Comparison of ENCODE assay signal across 7 mouse cellular contexts in genomic region chr3:135826684-135827249, GRCm38 (mm10). TPM values are rescaled to one million over a fixed set of nuclear protein-coding genes. Genes with fewer than 3 reads are reported as not detected.
A peak's percentile ranks its signal among the peaks of the same experiment; 100 is the strongest.
DNase-seq lines count a peak whose midpoint lies in the region; ATAC-seq and TF ChIP-seq lines count a peak whose summit lies in the region.

No protein-coding gene starts in this region.

- no peak for TF ChIP-seq RAD21 in CH12.LX (IDR thresholded peaks at IDR 0.05; ENCODE audit: low read depth, low read length)

- WGBS in hindbrain, embryonic 11.5 days = 22% methylated on average over 12 of the region's 12 CpGs

- H3K9me3 ChIP-seq in CH12.LX (replicated peaks; ENCODE audit: low read length) = no peaks in the 10 kb centered on the region
- H3K9me3 ChIP-seq in hindbrain, embryonic 11.5 days (ENCODE audit: control insufficient read depth, low read length) = no peaks in the 10 kb centered on the region

- no peak for TF ChIP-seq POLR2A in CH12.LX (IDR thresholded peaks at IDR 0.05; ENCODE audit: low read depth, low read length)

- peaks cover 2 to 4% of the 10 kb centered on the region in 2 experiments; a peak in 1 of 4 replicates for H3K4me1 ChIP-seq in CH12.LX (ENCODE audit: control insufficient read depth in 1 of 2, insufficient read depth in 2 of 2)
- 0 out of 2 replicates have a peak, but pooled peaks cover 3% of the 10 kb centered on the region for H3K4me1 ChIP-seq in hindbrain, embryonic 11.5 days (replicated peaks; ENCODE audit: control insufficient read depth, insufficient read depth, low read length)

- ATAC-seq in hindbrain, embryonic 11.5 days (ENCODE audit: low FRiP score) = no peak

- H3K36me3 ChIP-seq in C2C12 (ENCODE audit: control insufficient read depth, insufficient read depth) (no peaks in the 10 kb centered on the region), CH12.LX (replicated peaks in 1 of 2; ENCODE audit: control insufficient read depth in 1 of 2, insufficient read depth in 1 of 2, low read length in 1 of 2) (no peaks in the 10 kb centered on the region)
- H3K36me3 ChIP-seq in hindbrain, embryonic 11.5 days (ENCODE audit: control insufficient read depth, insufficient read depth, low read length) = no peaks in the 10 kb centered on the region

- TF ChIP-seq CTCF in C2C12 (IDR thresholded peaks at IDR 0.05; ENCODE audit: control insufficient read depth, insufficient read depth, insufficient read length) = no peak
- no peak for TF ChIP-seq CTCF in CH12.LX (conservative IDR thresholded peaks at IDR 0.05 in 1 of 2, IDR thresholded peaks at IDR 0.05 in 1 of 2; ENCODE audit: low read depth in 2 of 2, low read length in 2 of 2)

- peak overlapping the region; percentile 92; the same call in 1 of the 2 replicates for H3K4me2 ChIP-seq in CH12.LX (ENCODE audit: insufficient read depth, low read depth, poor library complexity, severe bottlenecking)
- H3K4me2 ChIP-seq in hindbrain, embryonic 11.5 days (replicated peaks; ENCODE audit: low read depth, low read length) = peak overlapping the region; percentile 91

- H3K4me3 ChIP-seq in C2C12 (ENCODE audit: insufficient read depth, poor library complexity, severe bottlenecking) (peak overlapping the region; percentile 24), CH12.LX (replicated peaks in 1 of 3; ENCODE audit: low read depth in 2 of 3, low read length in 2 of 3, poor library complexity in 1 of 3) (peak overlapping the region in 2 of 3 experiments; percentile 28 to 49)
- H3K4me3 ChIP-seq in hindbrain, embryonic 11.5 days (ENCODE audit: low read depth, low read length) = peak overlapping the region; percentile 53

- DNase-seq in CH12.LX (ENCODE audit: extremely low read depth) = no peak
- peak; percentile 8 for DNase-seq in hindbrain, embryonic 11.5 days (ENCODE audit: low spot score)
- DNase-seq in lung, postnatal 25 days (ENCODE audit: low spot score) = peak; percentile 30
- DNase-seq in ovary, postnatal 36 days (ENCODE audit: low spot score) = no peak
- DNase-seq in frontal cortex, postnatal 36 days (ENCODE audit: low spot score in 2 of 2) = no peak
- DNase-seq in thymus, postnatal 25 days = no peak

- no peak for TF ChIP-seq EP300 in CH12.LX (IDR thresholded peaks at IDR 0.05; ENCODE audit: low read length)

- in situ Hi-C loops in CH12.LX (cut with MboI; ENCODE audit: low pct_ligation_motif_present, low pct_unique_long_range_greater_than_20kb, low sequenced_read_pairs) = no loop called here

- H3K79me2 ChIP-seq in C2C12 (ENCODE audit: control insufficient read depth, insufficient read depth) (no peaks in the 10 kb centered on the region), CH12.LX (replicated peaks; ENCODE audit: control insufficient read depth, extremely low read depth, insufficient read depth, poor library complexity, severe bottlenecking) (no peaks in the 10 kb centered on the region)

- no peak overlapping the region for H3K9ac ChIP-seq in CH12.LX (ENCODE audit: insufficient read depth, low read depth)
- peak overlapping the region; percentile 72 for H3K9ac ChIP-seq in hindbrain, embryonic 11.5 days (ENCODE audit: low read depth, low read length)

- peak overlapping the region; percentile 72 for H3ac ChIP-seq in C2C12 (ENCODE audit: control insufficient read depth, insufficient read length, low read depth)

- no peaks in the 10 kb centered on the region for H3K79me3 ChIP-seq in C2C12 (ENCODE audit: low read depth)

- H3K27me3 ChIP-seq in C2C12 (ENCODE audit: control insufficient read depth, insufficient read depth, insufficient read length) (no peaks in the 10 kb centered on the region), CH12.LX (replicated peaks) (no peaks in the 10 kb centered on the region)
- H3K27me3 ChIP-seq in hindbrain, embryonic 11.5 days (ENCODE audit: control insufficient read depth, insufficient read depth, low read length) = no peaks in the 10 kb centered on the region

- H3K27ac ChIP-seq in CH12.LX (ENCODE audit: insufficient read depth, low read depth) = no peak overlapping the region
- peak overlapping the region; percentile 48; the same call in 1 of the 2 replicates for H3K27ac ChIP-seq in hindbrain, embryonic 11.5 days (ENCODE audit: low read depth, low read length)

- dilution Hi-C loops in CH12.LX (cut with MboI; ENCODE audit: extremely low pct_ligation_motif_present, extremely low pct_unique_long_range_greater_than_20kb, low sequenced_read_pairs) = no loop called here

TF ChIP-seq in C2C12, 6 proteins besides CTCF, POLR2A, EP300 and RAD21:
- TF ChIP-seq MYOD1 (IDR thresholded peaks at IDR 0.05; ENCODE audit: control insufficient read depth, insufficient read length, low read depth) (no peak), MYOG (IDR thresholded peaks at IDR 0.05; ENCODE audit: control insufficient read depth, extremely low read depth, insufficient read length) (no peak), MAX (IDR thresholded peaks at IDR 0.05) (no peak), USF1 (IDR thresholded peaks at IDR 0.05; ENCODE audit: low read depth) (no peak), CEBPB (IDR thresholded peaks at IDR 0.05; ENCODE audit: low read depth) (no peak), FOSL1 (IDR thresholded peaks at IDR 0.05; ENCODE audit: insufficient read depth, low read length, poor library complexity, severe bottlenecking) (no peak)
TF ChIP-seq in C2C12: peak in this region for 0.

TF ChIP-seq in CH12.LX, 34 proteins besides CTCF, POLR2A, EP300 and RAD21:
- TF ChIP-seq UBTF (IDR thresholded peaks at IDR 0.05; ENCODE audit: low read depth, low read length) = 0 out of 2 replicates have a peak, but pooled peaks have one; percentile 8
- no peak for TF ChIP-seq ELF1 (IDR thresholded peaks at IDR 0.05; ENCODE audit: low read depth, low read length)
- TF ChIP-seq TCF12 (IDR thresholded peaks at IDR 0.05; ENCODE audit: low read depth, low read length) = no peak
- TF ChIP-seq CHD1 (IDR thresholded peaks at IDR 0.05; ENCODE audit: low read depth, low read length) = no peak

RNA-seq across cellular contexts. Expression of gene Slc39a8, which starts 1.7 kb away (rescaled TPM):
- 1.4 TPM for polyA plus RNA-seq in C2C12 (2012; fragmentation: generic; extraction: Trizol)
- 0.30 and 0.50 TPM in 2 replicates for total RNA-seq in CH12.LX (2012; rRNA removed)
- total RNA-seq in CH12.LX (2014; rRNA removed) = 0.64 and 0.72 TPM in 2 replicates
- 0.59 and 1.2 TPM in 2 replicates for polyA plus RNA-seq in CH12.LX (2012; ENCODE audit: insufficient read length, low read depth)
- 23.0 and 23.3 TPM in 2 replicates for polyA plus RNA-seq in hindbrain, embryonic 11.5 days (2014; fragmentation: Nextera tagmentation; extraction: Ambion mirVana)

Comparison
In these comparisons a context has a peak if more than half of its experiments do, and no peak if none do; other contexts are left out.
1. DNase-seq: peak in hindbrain, embryonic 11.5 days (single experiment) and lung, postnatal 25 days (single experiment); none in CH12.LX (single experiment), ovary, postnatal 36 days (single experiment), frontal cortex, postnatal 36 days (0 of 2) and thymus, postnatal 25 days (single experiment).
2. Peak in every context shown above with its lines, with median percentiles within 50 percentile points of each other: H3K4me3 ChIP-seq.